Mouse (Mus musculus) ES-Bruce4 (cell line): ENCODE results near the gene Drc7. TPM values are rescaled to one million over a fixed set of nuclear protein-coding genes. Genes with fewer than 3 reads are reported as not detected.

Experiments
- H3K27ac ChIP-seq: 2 replicates; pipeline ENCODE4 v1.5.1; 2012; ENCODE audit warnings: low read length, inconsistent platforms; ENCODE audit not compliant: insufficient read depth
- H3K27me3 ChIP-seq: 2 replicates; pipeline ENCODE4 v1.6.1; 2012; ENCODE audit warnings: mild to moderate bottlenecking, low read length, inconsistent platforms; ENCODE audit not compliant: control insufficient read depth, poor library complexity, insufficient read depth, severe bottlenecking
- H3K36me3 ChIP-seq: 2 replicates; pipeline ENCODE4 v1.6.1; 2012; ENCODE audit warnings: inconsistent platforms, mild to moderate bottlenecking, low read length, moderate library complexity; ENCODE audit not compliant: control insufficient read depth, poor library complexity, insufficient read depth, severe bottlenecking
- H3K4me1 ChIP-seq: one replicate; pipeline ENCODE4 v1.8.1; 2011; ENCODE audit warnings: low read length; ENCODE audit not compliant: control insufficient read depth, insufficient read depth
- H3K4me3 ChIP-seq: 2 replicates; pipeline ENCODE4 v1.5.1; 2011; ENCODE audit warnings: low read depth, mild to moderate bottlenecking, low read length
- H3K9ac ChIP-seq: 2 replicates; pipeline ENCODE4 v1.6.1; 2012; ENCODE audit warnings: low read depth, mild to moderate bottlenecking, inconsistent platforms; ENCODE audit not compliant: poor library complexity, severe bottlenecking
- H3K9me3 ChIP-seq: replicated peaks from 2 replicates; pipeline ENCODE4 v1.6.1; 2012; ENCODE audit warnings: mild to moderate bottlenecking, low read length, inconsistent platforms; ENCODE audit not compliant: control insufficient read depth, poor library complexity, insufficient read depth, severe bottlenecking
- CTCF ChIP-seq: IDR thresholded peaks from one replicate; pipeline ENCODE4 v1.8.1; 2011; ENCODE audit warnings: low read depth, low read length
- EP300 ChIP-seq: IDR thresholded peaks from 2 replicates; pipeline ENCODE4 v1.6.1; 2011; ENCODE audit warnings: low read depth, low read length; ENCODE audit not compliant: insufficient read depth
- POLR2A ChIP-seq: IDR thresholded peaks from one replicate; pipeline ENCODE4 v1.8.1; 2011; ENCODE audit warnings: low read length; ENCODE audit not compliant: insufficient read depth
- polyA plus RNA-seq: library from polyadenylated mRNA; stranded (reverse); fragments of >200 nt; gene quantifications from 2 replicates; pipeline ENCODE4 v1.2.4, GENCODE M21; 2011; ENCODE audit warnings: low read depth; ENCODE audit not compliant: missing spikeins, insufficient read depth, insufficient read length

Drc7 gene
- polyA plus RNA-seq: 0.62 and 0.64 TPM in 2 replicates

- no peak within 1 kb of the TSS for H3K9ac ChIP-seq
- no peaks in the 10 kb centered on the region for H3K4me1 ChIP-seq
- TF ChIP-seq POLR2A: no peak
- TF ChIP-seq CTCF: no peak
- TF ChIP-seq EP300: no peak
- H3K4me3 ChIP-seq: no peak within 1 kb of the TSS
- H3K9me3 ChIP-seq: no peaks in the 10 kb centered on the region
- no peaks in the 10 kb centered on the region for H3K27me3 ChIP-seq
- H3K27ac ChIP-seq: no peak within 1 kb of the TSS
- no peaks in the 10 kb centered on the region for H3K36me3 ChIP-seq
These were observed at the start of gene Drc7 for GRCm38 (mm10) chr8:95054927-95055510. Gene Drc7 (plus strand): TSS chr8:95055103.

- Histone ChIP-seq H3K9ac (no peak overlapping the region), H3K9me3 (no peaks in the 10 kb centered on the region), H3K4me1 (no peaks in the 10 kb centered on the region), H3K27ac (no peak overlapping the region), H3K27me3 (no peaks in the 10 kb centered on the region), H3K4me3 (no peak overlapping the region), H3K36me3 (no peaks in the 10 kb centered on the region)
- TF ChIP-seq CTCF (no peak), POLR2A (no peak), EP300 (no peak)
These were observed 42.4 kb upstream of the Drc7 start for GRCm38 (mm10) chr8:95012442-95012919.

GRCm38 (mm10) chr8:95015866-95016265 lies 39.0 kb upstream of the Drc7 start:
- no peaks in the 10 kb centered on the region for H3K27me3 ChIP-seq
- TF ChIP-seq CTCF (no peak), POLR2A (no peak), EP300 (no peak)
- no peak overlapping the region for H3K27ac ChIP-seq
- no peak overlapping the region for H3K4me3 ChIP-seq
- H3K4me1 ChIP-seq: no peaks in the 10 kb centered on the region
- H3K9me3 ChIP-seq: no peaks in the 10 kb centered on the region
- H3K36me3 ChIP-seq: no peaks in the 10 kb centered on the region
- no peak overlapping the region for H3K9ac ChIP-seq

- TF ChIP-seq EP300 (no peak), CTCF (no peak), POLR2A (no peak)
- no peaks in the 10 kb centered on the region for H3K9me3 ChIP-seq
- no peak overlapping the region for H3K27ac ChIP-seq
- H3K27me3 ChIP-seq: no peaks in the 10 kb centered on the region
- H3K4me1 ChIP-seq: no peaks in the 10 kb centered on the region
- H3K4me3 ChIP-seq: no peak overlapping the region
- no peaks in the 10 kb centered on the region for H3K36me3 ChIP-seq
- no peak overlapping the region for H3K9ac ChIP-seq
These were observed 38.2 kb upstream of the Drc7 start for GRCm38 (mm10) chr8:95016684-95017083.

- Histone ChIP-seq H3K9ac (no peak within 1 kb of the TSS), H3K27ac (no peak within 1 kb of the TSS), H3K4me1 (peaks cover 2% of the 10 kb centered on the region), H3K36me3 (no peaks in the 10 kb centered on the region), H3K9me3 (no peaks in the 10 kb centered on the region), H3K27me3 (no peaks in the 10 kb centered on the region), H3K4me3 (no peak within 1 kb of the TSS)
- TF ChIP-seq POLR2A (no peak), CTCF (no peak)
These were observed 37.5 kb upstream of the Drc7 start, which contains the start of gene Adgrg3 for GRCm38 (mm10) chr8:95017451-95017850. Gene Adgrg3 (plus strand): TSS chr8:95017692.

GRCm38 (mm10) chr8:95017969-95018635 lies 36.8 kb upstream of the Drc7 start:
- Histone ChIP-seq H3K27ac (no peak overlapping the region), H3K27me3 (no peaks in the 10 kb centered on the region), H3K4me1 (peaks cover 2% of the 10 kb centered on the region), H3K9ac (no peak overlapping the region), H3K4me3 (no peak overlapping the region), H3K9me3 (no peaks in the 10 kb centered on the region), H3K36me3 (no peaks in the 10 kb centered on the region)
- TF ChIP-seq CTCF: no peak
- TF ChIP-seq EP300: no peak
- TF ChIP-seq POLR2A: no peak
